In the genomic region with DNA sequence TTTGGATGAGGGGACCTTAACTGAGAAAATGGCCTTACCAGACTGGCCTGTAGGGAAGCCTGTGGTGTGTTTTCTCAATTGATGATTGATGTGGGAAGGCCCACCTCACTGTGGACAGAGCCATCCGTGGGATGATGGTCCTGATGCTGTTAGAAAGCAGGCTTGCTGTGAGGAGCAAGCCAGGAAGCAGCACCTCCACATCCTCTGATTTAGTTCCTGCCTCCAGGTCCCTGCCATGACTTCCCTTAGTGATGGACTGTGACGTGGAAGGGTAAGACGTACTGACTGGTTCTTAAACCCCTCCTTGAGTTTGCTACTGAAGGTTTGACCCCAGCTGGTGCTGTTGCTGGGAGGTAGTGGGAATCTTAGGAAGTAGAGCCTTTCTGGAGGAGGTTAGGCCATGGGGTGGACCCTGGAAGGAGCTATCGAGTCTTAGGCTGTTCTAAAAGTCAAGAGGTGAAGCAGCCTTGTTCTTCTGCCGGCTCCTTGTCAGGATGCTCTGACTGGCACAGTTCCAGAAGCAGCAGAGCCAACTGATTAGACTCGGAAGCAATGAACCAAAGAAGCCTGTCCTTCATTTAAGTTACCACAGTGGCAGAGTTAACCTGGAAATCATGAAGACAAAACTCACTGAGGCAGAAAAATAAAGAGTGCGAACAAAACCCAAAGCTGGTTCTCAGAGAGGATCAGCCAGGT, we compare ENCODE assay signal across 24 mouse cellular contexts.
"Had no signal": no experiment of that assay in that cellular context is flagged by ENCODE, and none has a peak within 500 bp of the region (broad histone marks: within the 10 kb centered on the region; RNA-seq: fewer than 3 reads in every experiment).

No protein-coding gene starts in this region.

- H3K27ac ChIP-seq: heart, embryonic 13.5 days; heart, embryonic 15.5 days; hindbrain, embryonic 12.5 days; hindbrain, embryonic 14.5 days; kidney, embryonic 15.5 days; kidney, postnatal 0 days; limb, embryonic 13.5 days; limb, embryonic 15.5 days; liver, embryonic 12.5 days; liver, embryonic 14.5 days had no signal

- H3K9me3 ChIP-seq: heart, embryonic 13.5 days; heart, embryonic 15.5 days; hindbrain, embryonic 12.5 days; kidney, embryonic 15.5 days; limb, embryonic 13.5 days; limb, embryonic 15.5 days; liver, embryonic 12.5 days had no signal

- DNase-seq: gastrocnemius, postnatal 14 days; gastrocnemius, postnatal 36 days; heart, adult 18-20 months; heart, postnatal 36 days; kidney, adult 11 months; kidney, adult 2 months; kidney, adult 9 months; kidney, postnatal 14 days; kidney, postnatal 36 days; layer of hippocampus, adult 9-11 months; layer of hippocampus, postnatal 36 days; lung, adult 18-20 months had no signal

- H3K4me1 ChIP-seq: heart, embryonic 15.5 days; hindbrain, embryonic 12.5 days; limb, embryonic 13.5 days; limb, embryonic 15.5 days had no signal

- ATAC-seq: hindbrain, embryonic 16.5 days; liver, embryonic 12.5 days had no signal

- H3K4me2 ChIP-seq: heart, embryonic 11.5 days; heart, embryonic 13.5 days; heart, embryonic 15.5 days; hindbrain, embryonic 12.5 days; hindbrain, embryonic 14.5 days; kidney, embryonic 15.5 days; limb, embryonic 13.5 days; limb, embryonic 15.5 days; liver, embryonic 12.5 days had no signal

- H3K27me3 ChIP-seq: heart, embryonic 13.5 days; heart, embryonic 15.5 days; hindbrain, embryonic 12.5 days; kidney, embryonic 15.5 days; limb, embryonic 13.5 days; limb, embryonic 15.5 days; liver, embryonic 12.5 days had no signal

- H3K4me3 ChIP-seq: heart, embryonic 13.5 days; heart, embryonic 15.5 days; hindbrain, embryonic 12.5 days; kidney, embryonic 15.5 days; limb, embryonic 13.5 days; limb, embryonic 15.5 days; liver, embryonic 12.5 days had no signal

- H3K9ac ChIP-seq: heart, embryonic 13.5 days; heart, embryonic 15.5 days; hindbrain, embryonic 12.5 days; hindbrain, embryonic 14.5 days; kidney, embryonic 15.5 days; limb, embryonic 13.5 days; limb, embryonic 15.5 days; liver, embryonic 12.5 days; liver, embryonic 14.5 days had no signal
